Mouse (Mus musculus) myocyte (in vitro differentiated cells): ENCODE measurements around the gene Hoxc6. TPM values are rescaled to one million over a fixed set of nuclear protein-coding genes. Genes with fewer than 3 reads are reported as not detected.

ENCODE experiments used
- H3K27me3 ChIP-seq: one replicate; pipeline ENCODE4 v1.6.1; 2011; ENCODE audit not compliant: control insufficient read depth, insufficient read depth, insufficient read length
- H3K36me3 ChIP-seq: one replicate; pipeline ENCODE4 v1.6.1; 2011; ENCODE audit not compliant: control insufficient read depth, insufficient read depth
- H3K4me2 ChIP-seq: one replicate; pipeline ENCODE4 v1.6.1; 2011; ENCODE audit warnings: low read depth, control low read depth
- H3K4me3 ChIP-seq: one replicate; pipeline ENCODE4 v1.5.1; 2011; ENCODE audit warnings: mild to moderate bottlenecking, control low read depth, moderate library complexity
- H3K79me2 ChIP-seq: one replicate; pipeline ENCODE4 v1.6.1; 2011; ENCODE audit not compliant: control insufficient read depth, insufficient read depth
- H3ac ChIP-seq: one replicate; pipeline ENCODE4 v1.6.1; 2011; ENCODE audit not compliant: control insufficient read depth, insufficient read length
- CEBPB ChIP-seq: IDR thresholded peaks from 2 replicates; pipeline ENCODE4 v1.6.1; 2011; ENCODE audit warnings: mild to moderate bottlenecking, moderate library complexity; ENCODE audit not compliant: poor library complexity, insufficient read depth, severe bottlenecking
- E2F4 ChIP-seq: IDR thresholded peaks from one replicate; pipeline ENCODE4 v1.6.1; 2011; ENCODE audit warnings: mild to moderate bottlenecking, control low read depth, moderate library complexity; ENCODE audit not compliant: insufficient read depth
- MAX ChIP-seq: IDR thresholded peaks from one replicate; pipeline ENCODE4 v1.6.1; 2011; ENCODE audit warnings: low read depth, mild to moderate bottlenecking, control low read depth
- MYOD1 ChIP-seq, 3 experiments: IDR thresholded peaks; one replicate each; pipeline ENCODE4 v1.6.1; 2011; ENCODE audit warnings: control low read depth in 2 of 3, low read depth in 2 of 3, mild to moderate bottlenecking in 2 of 3, moderate library complexity in 1 of 3; ENCODE audit not compliant: insufficient read length in 2 of 3, control insufficient read depth in 1 of 3
- MYOG ChIP-seq, 3 experiments: IDR thresholded peaks; one replicate each; pipeline ENCODE4 v1.6.1; 2011; ENCODE audit warnings: control low read depth in 2 of 3, low read depth in 2 of 3, mild to moderate bottlenecking in 2 of 3; ENCODE audit not compliant: insufficient read length in 2 of 3, control insufficient read depth in 1 of 3, insufficient read depth in 1 of 3
- POLR2A ChIP-seq: IDR thresholded peaks from one replicate; pipeline ENCODE4 v1.6.1; 2011; ENCODE audit warnings: low read depth, mild to moderate bottlenecking, control low read depth, moderate library complexity; ENCODE audit not compliant: insufficient read length
- POLR2AphosphoS2 ChIP-seq: IDR thresholded peaks from one replicate; pipeline ENCODE4 v1.6.1; 2011; ENCODE audit warnings: low read depth, control low read depth; ENCODE audit not compliant: insufficient read length
- REST ChIP-seq: IDR thresholded peaks from one replicate; pipeline ENCODE4 v1.6.1; 2011; ENCODE audit warnings: mild to moderate bottlenecking, control low read depth, moderate library complexity; ENCODE audit not compliant: insufficient read depth, insufficient read length
- SRF ChIP-seq: IDR thresholded peaks from one replicate; pipeline ENCODE4 v1.6.1; 2011; ENCODE audit warnings: low read depth; ENCODE audit not compliant: control insufficient read depth, insufficient read length
- TCF12 ChIP-seq: IDR thresholded peaks from one replicate; pipeline ENCODE4 v1.6.1; 2011; ENCODE audit warnings: mild to moderate bottlenecking, control low read depth; ENCODE audit not compliant: poor library complexity, insufficient read depth, severe bottlenecking
- TCF3 ChIP-seq: IDR thresholded peaks from one replicate; pipeline ENCODE4 v1.6.1; 2011; ENCODE audit warnings: low read depth, control low read depth; ENCODE audit not compliant: insufficient read length
- USF1 ChIP-seq: IDR thresholded peaks from one replicate; pipeline ENCODE4 v1.6.1; 2011; ENCODE audit warnings: low read depth, mild to moderate bottlenecking, control low read depth, moderate library complexity
- polyA plus RNA-seq: library from polyadenylated mRNA; unstranded; fragments of >200 nt; fragmentation: generic; extraction: Trizol; gene quantifications from one replicate; pipeline ENCODE4 v1.2.1, GENCODE M21; 2012; ENCODE audit warnings: missing spikeins

The Hoxc6 gene
- polyA plus RNA-seq, 1 experiment: 14.0 TPM

GRCm38 (mm10) chr15:102981379-102982288 is 16.4 kb upstream of the Hoxc6 start:
- peaks cover 88% of the 10 kb centered on the region for H3K79me2 ChIP-seq
- no peaks in the 10 kb centered on the region for H3K27me3 ChIP-seq

DNA sequence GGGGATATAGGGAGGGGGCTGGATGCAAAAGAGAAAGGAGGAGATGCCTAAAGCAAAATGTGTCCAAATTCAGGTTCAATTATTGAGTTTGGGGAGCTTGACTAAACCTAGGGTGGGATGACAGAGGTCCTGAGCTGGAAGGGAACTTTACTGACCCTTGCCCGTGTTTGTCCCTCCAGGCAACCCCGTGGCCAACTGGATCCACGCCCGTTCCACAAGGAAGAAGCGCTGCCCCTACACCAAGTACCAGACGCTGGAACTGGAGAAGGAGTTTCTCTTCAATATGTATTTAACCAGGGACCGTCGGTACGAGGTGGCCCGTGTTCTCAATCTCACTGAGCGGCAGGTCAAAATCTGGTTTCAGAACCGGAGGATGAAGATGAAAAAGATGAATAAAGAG is 14.3 kb upstream of the Hoxc6 start:
- Histone ChIP-seq H3K79me2 (peaks cover 81% of the 10 kb centered on the region), H3K4me2 (peak overlapping the region; percentile 95), H3ac (no peak overlapping the region), H3K27me3 (no peaks in the 10 kb centered on the region), H3K4me3 (peak overlapping the region; percentile 92), H3K36me3 (no peaks in the 10 kb centered on the region)
- no peak for TF ChIP-seq USF1
- TF ChIP-seq TCF12: no peak
- TF ChIP-seq CEBPB: no peak
- TF ChIP-seq TCF3: no peak

More at GRCm38 (mm10) chr15:102981379-102982288, 16.4 kb upstream of the Hoxc6 start:
- TF ChIP-seq USF1 (peak; percentile 100), POLR2A (peak; percentile 71), E2F4 (no peak), MAX (no peak), MYOD1 (IDR thresholded peaks at IDR 0.05; ENCODE audit: control insufficient read depth in 1 of 3, insufficient read length in 2 of 3, low read depth in 2 of 3) (no peak), REST (no peak), POLR2AphosphoS2 (peak; percentile 81)
- H3ac ChIP-seq: peak overlapping the region; percentile 59
- H3K36me3 ChIP-seq: no peaks in the 10 kb centered on the region
- H3K4me2 ChIP-seq: peak overlapping the region; percentile 95
- peak overlapping the region; percentile 92 for H3K4me3 ChIP-seq

- no peak overlapping the region for H3K4me3 ChIP-seq
- H3K36me3 ChIP-seq: no peaks in the 10 kb centered on the region
- H3ac ChIP-seq: no peak overlapping the region
- H3K27me3 ChIP-seq: no peaks in the 10 kb centered on the region
- peak overlapping the region; percentile 95 for H3K4me2 ChIP-seq
- no peak for TF ChIP-seq MYOG (IDR thresholded peaks at IDR 0.05; ENCODE audit: control insufficient read depth in 1 of 3, insufficient read depth in 1 of 3, insufficient read length in 2 of 3, low read depth in 2 of 3)
- TF ChIP-seq TCF3: no peak
- no peak for TF ChIP-seq SRF
- no peak for TF ChIP-seq REST
- no peak for TF ChIP-seq POLR2AphosphoS2
- no peak for TF ChIP-seq USF1
- no peak for TF ChIP-seq E2F4
- TF ChIP-seq POLR2A: peak; percentile 20
- peaks cover 81% of the 10 kb centered on the region for H3K79me2 ChIP-seq
These were observed 13.5 kb upstream of the Hoxc6 start for GRCm38 (mm10) chr15:102984521-102984920.

DNA sequence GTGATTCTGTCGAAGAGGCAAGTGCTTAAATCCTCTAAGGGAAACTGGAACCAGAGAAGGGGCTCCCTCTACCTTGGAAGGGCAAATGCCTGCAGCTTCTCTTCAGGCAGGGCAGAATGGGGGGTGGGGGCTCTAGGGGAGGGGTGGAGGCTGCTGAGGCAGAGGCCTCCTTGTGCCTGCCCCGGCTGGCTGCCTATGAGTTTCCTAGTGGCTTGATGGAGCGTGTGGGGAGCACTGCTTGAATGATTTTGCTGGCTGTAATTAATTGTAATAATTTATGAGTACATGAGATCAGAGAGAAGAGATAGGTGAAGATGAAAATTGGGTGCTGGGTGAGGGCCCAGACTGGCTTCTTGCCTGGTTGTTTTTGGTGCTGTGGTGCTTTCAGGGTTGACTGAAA is 13.1 kb upstream of the Hoxc6 start:
- no peak overlapping the region for H3ac ChIP-seq
- peaks cover 80% of the 10 kb centered on the region for H3K79me2 ChIP-seq
- TF ChIP-seq TCF12 (no peak), SRF (no peak), MYOG (IDR thresholded peaks at IDR 0.05; ENCODE audit: control insufficient read depth in 1 of 3, insufficient read depth in 1 of 3, insufficient read length in 2 of 3, low read depth in 2 of 3) (no peak), TCF3 (no peak), CEBPB (no peak)
- no peaks in the 10 kb centered on the region for H3K36me3 ChIP-seq
- peak overlapping the region; percentile 95 for H3K4me2 ChIP-seq
- no peaks in the 10 kb centered on the region for H3K27me3 ChIP-seq
- H3K4me3 ChIP-seq: no peak overlapping the region

GRCm38 (mm10) chr15:102987124-102987833 is 10.8 kb upstream of the Hoxc6 start:
- H3K27me3 ChIP-seq: no peaks in the 10 kb centered on the region
- no peaks in the 10 kb centered on the region for H3K36me3 ChIP-seq
- H3K4me2 ChIP-seq: peak overlapping the region; percentile 37
- no peak overlapping the region for H3K4me3 ChIP-seq
- H3K79me2 ChIP-seq: peaks cover 59% of the 10 kb centered on the region
- H3ac ChIP-seq: no peak overlapping the region
- TF ChIP-seq POLR2AphosphoS2 (peak; percentile 53), CEBPB (no peak), MYOG (IDR thresholded peaks at IDR 0.05; ENCODE audit: control insufficient read depth in 1 of 3, insufficient read depth in 1 of 3, insufficient read length in 2 of 3, low read depth in 2 of 3) (no peak), E2F4 (no peak), POLR2A (peak; percentile 11)
